Comparison of ENCODE assay signal across 12 mouse cellular contexts in genomic region chr4:111308572-111309288, GRCm38 (mm10).
DNase-seq lines count a peak whose midpoint lies in the region; ATAC-seq and TF ChIP-seq lines count a peak whose summit lies in the region.
"Had no signal": no experiment of that assay in that cellular context is flagged by ENCODE, and none has a peak within 500 bp of the region (broad histone marks: within the 10 kb centered on the region; RNA-seq: fewer than 3 reads in every experiment).

No protein-coding gene starts in this region.

- no peak for ATAC-seq in hindbrain, postnatal 0 days
- ATAC-seq in hindbrain, embryonic 13.5 days (ENCODE audit: low FRiP score) = no peak
- no peak for ATAC-seq in lung, postnatal 0 days
- ATAC-seq: midbrain, embryonic 16.5 days had no signal

- peak; percentile 51 for DNase-seq in hindbrain, postnatal 0 days (ENCODE audit: low spot score)
- DNase-seq in lung, postnatal 0 days (ENCODE audit: low spot score) = no peak
- no peak for DNase-seq in lung, postnatal 25 days (ENCODE audit: low spot score)
- peak; percentile 64 for DNase-seq in R1 (ENCODE audit: low read depth, low spot score)
- peak; percentile 21 for DNase-seq in retina, postnatal 1 day
- DNase-seq in left cerebral cortex, adult 9 months (ENCODE audit: low spot score in 2 of 2) = no peak
- DNase-seq: cerebellum, postnatal 36 days; spleen, adult 18-20 months had no signal

- no peaks in the 10 kb centered on the region for H3K27me3 ChIP-seq in hindbrain, postnatal 0 days (ENCODE audit: insufficient read depth, low read length)
- no peaks in the 10 kb centered on the region for H3K27me3 ChIP-seq in hindbrain, embryonic 13.5 days
- no peaks in the 10 kb centered on the region for H3K27me3 ChIP-seq in lung, postnatal 0 days (replicated peaks; ENCODE audit: insufficient read depth, low read length)
- H3K27me3 ChIP-seq: lung, embryonic 15.5 days had no signal

- no peak overlapping the region for H3K27ac ChIP-seq in hindbrain, postnatal 0 days
- H3K27ac ChIP-seq in hindbrain, embryonic 13.5 days = no peak overlapping the region
- H3K27ac ChIP-seq in lung, postnatal 0 days (ENCODE audit: low read length) = no peak overlapping the region
- H3K27ac ChIP-seq: hindbrain, embryonic 10.5 days; lung, embryonic 15.5 days had no signal

- no peaks in the 10 kb centered on the region for H3K36me3 ChIP-seq in hindbrain, postnatal 0 days (ENCODE audit: insufficient read depth, low read length)
- H3K36me3 ChIP-seq in hindbrain, embryonic 13.5 days = no peaks in the 10 kb centered on the region
- H3K36me3 ChIP-seq in lung, postnatal 0 days (ENCODE audit: insufficient read depth, low read length) = no peaks in the 10 kb centered on the region
- H3K36me3 ChIP-seq: hindbrain, embryonic 10.5 days; lung, embryonic 15.5 days had no signal

- no peak overlapping the region for H3K4me2 ChIP-seq in hindbrain, postnatal 0 days (ENCODE audit: low read depth, low read length)
- no peak overlapping the region for H3K4me2 ChIP-seq in hindbrain, embryonic 13.5 days
- H3K4me2 ChIP-seq in lung, postnatal 0 days (replicated peaks; ENCODE audit: low read depth, low read length) = no peak overlapping the region
- H3K4me2 ChIP-seq: lung, embryonic 15.5 days had no signal

- H3K9me3 ChIP-seq in hindbrain, postnatal 0 days (ENCODE audit: low read length) = no peaks in the 10 kb centered on the region
- no peaks in the 10 kb centered on the region; the same call in 1 of the 2 replicates for H3K9me3 ChIP-seq in hindbrain, embryonic 13.5 days
- no peaks in the 10 kb centered on the region; the same call in 1 of the 2 replicates for H3K9me3 ChIP-seq in lung, postnatal 0 days (ENCODE audit: low read length)
- H3K9me3 ChIP-seq: hindbrain, embryonic 10.5 days; lung, embryonic 15.5 days had no signal

- no peak overlapping the region for H3K9ac ChIP-seq in hindbrain, postnatal 0 days (replicated peaks; ENCODE audit: low read length)
- no peak overlapping the region for H3K9ac ChIP-seq in hindbrain, embryonic 13.5 days
- no peak overlapping the region for H3K9ac ChIP-seq in lung, postnatal 0 days (replicated peaks; ENCODE audit: low read depth)
- H3K9ac ChIP-seq: lung, embryonic 15.5 days had no signal

- 73% methylated on average over 3 of the region's 3 CpGs for WGBS in hindbrain, postnatal 0 days
- WGBS in hindbrain, embryonic 13.5 days = 70% methylated on average over 3 of the region's 3 CpGs
- 78% methylated on average over 3 of the region's 3 CpGs for WGBS in lung, postnatal 0 days

- H3K4me1 ChIP-seq in hindbrain, postnatal 0 days (ENCODE audit: insufficient read depth, low read length) = no peaks in the 10 kb centered on the region
- no peaks in the 10 kb centered on the region for H3K4me1 ChIP-seq in hindbrain, embryonic 13.5 days (replicated peaks)
- no peaks in the 10 kb centered on the region for H3K4me1 ChIP-seq in lung, postnatal 0 days (ENCODE audit: insufficient read depth, low read depth, low read length)
- H3K4me1 ChIP-seq: hindbrain, embryonic 10.5 days; lung, embryonic 15.5 days had no signal

- H3K4me3 ChIP-seq in hindbrain, postnatal 0 days (ENCODE audit: low read length) = no peak overlapping the region
- no peak overlapping the region for H3K4me3 ChIP-seq in hindbrain, embryonic 13.5 days
- no peak overlapping the region for H3K4me3 ChIP-seq in lung, postnatal 0 days (ENCODE audit: low read depth, low read length)
- H3K4me3 ChIP-seq: hindbrain, embryonic 10.5 days; lung, embryonic 15.5 days had no signal

- TF ChIP-seq EP300 in lung, postnatal 0 days (IDR thresholded peaks at IDR 0.05) = no peak

- TF ChIP-seq CTCF in hindbrain, postnatal 0 days (IDR thresholded peaks at IDR 0.05; ENCODE audit: low read depth) = peak; percentile 73
- TF ChIP-seq CTCF in lung, postnatal 0 days (IDR thresholded peaks at IDR 0.05) = peak; percentile 44; the same call in 1 of the 2 replicates

Comparison
In these comparisons a context has a peak if more than half of its experiments do, and no peak if none do; other contexts are left out.
1. DNase-seq: peak in hindbrain, postnatal 0 days (single experiment), R1 (single experiment) and retina, postnatal 1 day (single experiment); none in lung, postnatal 0 days (single experiment), lung, postnatal 25 days (single experiment) and left cerebral cortex, adult 9 months (0 of 2).